Mouse (Mus musculus) CD8-positive naive resting alpha-beta T cell, adult 2 months (primary cell): Measurements from ENCODE around the gene Gsta3.
A peak's percentile ranks its signal among the peaks of the same experiment; 100 is the strongest.
"Not testable (repeated sequence)": the region's sequence is repeated elsewhere in the genome, so short reads cannot be mapped to it uniquely, and the experiment has no call there.

ENCODE experiments used
- DNase-seq, 2 experiments: peaks; one replicate each; pipeline ENCODE4 v3.0.0; 2022; ENCODE audit warnings: low read depth in 2 of 2, low spot score in 2 of 2

Gsta3 gene

GRCm38 (mm10) chr1:21239911-21240898, at the start of gene Gsta3:
TSS of gene Gsta3 (plus strand) at chr1:21240589.
- no peak for DNase-seq

- DNase-seq: no peak
Observed at GRCm38 (mm10) chr1:21206241-21206640, 34.1 kb upstream of the Gsta3 start.

- not testable (repeated sequence) for DNase-seq
Observed at GRCm38 (mm10) chr1:21213537-21213936, 26.9 kb upstream of the Gsta3 start.

GRCm38 (mm10) chr1:21213991-21214692, 26.2 kb upstream of the Gsta3 start:
- DNase-seq: not testable (repeated sequence)

- peak; percentile 83 to 87 for DNase-seq
Observed at GRCm38 (mm10) chr1:21218489-21218919, 21.9 kb upstream of the Gsta3 start, which contains the start of gene Tmem14a. TSS of gene Tmem14a (plus strand) at chr1:21218575.

GRCm38 (mm10) chr1:21227756-21228395, 12.5 kb upstream of the Gsta3 start:
- DNase-seq: no peak

GRCm38 (mm10) chr1:21228740-21229722, 11.4 kb upstream of the Gsta3 start:
- not testable (repeated sequence) for DNase-seq

- no peak for DNase-seq
Observed at GRCm38 (mm10) chr1:21230376-21230775, 10.0 kb upstream of the Gsta3 start.

- no peak for DNase-seq
Observed at GRCm38 (mm10) chr1:21231744-21232464, 8.5 kb upstream of the Gsta3 start.

GRCm38 (mm10) chr1:21232516-21232915, 7.9 kb upstream of the Gsta3 start:
- DNase-seq: no peak

GRCm38 (mm10) chr1:21235359-21235758, 5.0 kb upstream of the Gsta3 start:
- no peak for DNase-seq

- no peak for DNase-seq
Observed at GRCm38 (mm10) chr1:21241096-21241495, 707 bp downstream of the Gsta3 start.

- no peak for DNase-seq
Observed at GRCm38 (mm10) chr1:21244290-21244960, 4.0 kb downstream of the Gsta3 start.

GRCm38 (mm10) chr1:21246136-21246535, 5.7 kb downstream of the Gsta3 start:
- no peak for DNase-seq

- no peak for DNase-seq
Observed at GRCm38 (mm10) chr1:21247896-21248295, 7.5 kb downstream of the Gsta3 start.

GRCm38 (mm10) chr1:21248560-21249390, 8.4 kb downstream of the Gsta3 start:
- no peak for DNase-seq

- no peak for DNase-seq
Observed at GRCm38 (mm10) chr1:21251661-21252060, 11.3 kb downstream of the Gsta3 start.
